Mouse (Mus musculus): ENCODE data around the gene Shkbp1. TPM values are rescaled to one million over a fixed set of nuclear protein-coding genes. Genes with fewer than 3 reads are reported as not detected.

The Shkbp1 gene
- total and polyA plus RNA-seq, 3 experiments, result 23.3 to 62.8 (median 30.8) TPM

DNA sequence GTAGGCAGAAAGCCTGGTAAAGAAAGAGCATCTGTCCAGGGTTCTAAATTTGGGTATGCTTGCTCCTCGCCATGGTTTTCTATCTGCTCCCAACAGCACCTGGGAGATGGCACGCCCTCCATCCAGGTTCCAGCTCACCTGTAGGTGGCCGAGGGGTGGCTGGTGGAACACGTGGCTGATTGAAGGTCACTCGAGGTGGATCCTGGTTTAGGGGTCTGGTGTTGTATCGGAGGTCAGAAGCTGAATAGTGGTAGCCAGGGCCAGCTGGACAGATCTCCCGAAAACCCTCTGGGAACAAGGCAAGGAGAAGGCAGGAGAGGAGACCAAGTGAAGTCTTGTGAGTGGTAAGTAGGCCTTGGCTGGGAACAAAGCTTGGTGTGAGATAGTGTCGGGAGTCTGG, 28.3 kb downstream of the Shkbp1 start:
- in situ Hi-C loops (cut with MboI; ENCODE audit: low pct_ligation_motif_present, low pct_unique_long_range_greater_than_20kb, low sequenced_read_pairs), result no loop called here
- Histone ChIP-seq H3K4me3 (replicated peaks in 1 of 3; ENCODE audit: low read depth in 2 of 3, low read length in 2 of 3, poor library complexity in 1 of 3) (no peak overlapping the region), H3K79me2 (replicated peaks; ENCODE audit: control insufficient read depth, extremely low read depth, insufficient read depth, poor library complexity, severe bottlenecking) (no peaks in the 10 kb centered on the region), H3K9me3 (replicated peaks; ENCODE audit: low read length) (no peaks in the 10 kb centered on the region), H3K4me1 (ENCODE audit: control insufficient read depth in 1 of 2, insufficient read depth in 2 of 2) (peaks cover 4 to 30% of the 10 kb centered on the region in 2 experiments), H3K9ac (ENCODE audit: insufficient read depth, low read depth) (no peak overlapping the region), H3K4me2 (ENCODE audit: insufficient read depth, low read depth, poor library complexity, severe bottlenecking) (no peak overlapping the region), H3K27ac (ENCODE audit: insufficient read depth, low read depth) (no peak overlapping the region), H3K36me3 (replicated peaks in 1 of 2; ENCODE audit: control insufficient read depth in 1 of 2, insufficient read depth in 1 of 2, low read length in 1 of 2) (no peaks in the 10 kb centered on the region), H3K27me3 (replicated peaks) (peaks cover 14% of the 10 kb centered on the region)
- dilution Hi-C loops (cut with MboI; ENCODE audit: extremely low pct_ligation_motif_present, extremely low pct_unique_long_range_greater_than_20kb, low sequenced_read_pairs), result no loop called here
- TF ChIP-seq CTCF (conservative IDR thresholded peaks at IDR 0.05 in 1 of 2, IDR thresholded peaks at IDR 0.05 in 1 of 2; ENCODE audit: low read depth in 2 of 2, low read length in 2 of 2) (no peak), USF1 (IDR thresholded peaks at IDR 0.05; ENCODE audit: low read depth, low read length) (no peak), SIN3A (IDR thresholded peaks at IDR 0.05; ENCODE audit: low read length) (no peak), HCFC1 (IDR thresholded peaks at IDR 0.05; ENCODE audit: low read depth, low read length) (no peak), NELFE (IDR thresholded peaks at IDR 0.05; ENCODE audit: low read depth, low read length) (no peak), UBTF (IDR thresholded peaks at IDR 0.05; ENCODE audit: low read depth, low read length) (no peak), MXI1 (IDR thresholded peaks at IDR 0.05; ENCODE audit: low read depth, low read length) (no peak), ELF1 (IDR thresholded peaks at IDR 0.05; ENCODE audit: low read depth, low read length) (no peak), PAX5 (IDR thresholded peaks at IDR 0.05; ENCODE audit: low read length) (no peak), TBP (conservative IDR thresholded peaks at IDR 0.05; ENCODE audit: low read depth, low read length) (no peak), MYC (IDR thresholded peaks at IDR 0.05; ENCODE audit: low read depth, low read length) (no peak), SMC3 (IDR thresholded peaks at IDR 0.05; ENCODE audit: low read depth, low read length) (no peak)
- DNase-seq (ENCODE audit: extremely low read depth), result no peak

DNA sequence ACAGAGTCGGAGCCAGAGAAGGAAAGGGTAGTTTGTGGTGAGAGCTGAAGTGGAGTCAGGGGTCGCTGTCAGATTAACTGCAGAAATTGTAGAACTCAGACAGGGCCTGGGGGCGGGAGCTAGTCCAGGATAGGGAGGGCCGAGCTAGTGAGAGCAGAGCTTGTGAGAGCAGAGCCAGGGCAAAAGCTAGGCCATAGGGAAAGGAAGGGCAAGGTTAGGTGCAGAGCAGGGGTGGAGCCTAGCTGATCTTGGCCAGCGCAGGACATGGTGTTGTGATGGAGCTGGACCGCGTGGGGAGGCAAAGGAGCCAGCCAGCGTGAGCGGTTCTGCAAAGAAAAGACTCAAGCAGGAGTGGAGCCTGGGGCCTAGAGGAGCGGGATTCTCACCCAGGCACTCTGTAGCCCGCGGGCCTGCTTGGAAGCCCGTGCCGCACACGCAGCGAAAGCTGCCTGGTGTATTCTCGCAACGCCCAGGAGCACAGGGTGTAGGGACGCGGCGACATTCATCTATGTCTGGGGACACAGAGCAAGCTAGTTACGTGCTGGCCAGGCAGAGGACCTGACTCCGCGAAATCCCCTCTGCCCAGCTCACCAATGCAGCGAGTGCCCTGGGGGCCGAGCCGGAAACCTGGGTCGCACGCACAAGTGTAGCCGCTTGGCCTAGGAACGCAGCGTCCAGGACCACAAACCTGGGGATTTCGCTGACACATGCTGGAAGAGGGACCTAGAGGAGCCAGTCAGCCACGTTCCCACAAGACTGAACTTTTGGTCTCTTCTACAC, 29.5 kb downstream of the Shkbp1 start:
- dilution Hi-C loops (cut with MboI; ENCODE audit: extremely low pct_ligation_motif_present, extremely low pct_unique_long_range_greater_than_20kb, low sequenced_read_pairs) (no loop called here), in situ Hi-C loops (cut with MboI; ENCODE audit: low pct_ligation_motif_present, low pct_unique_long_range_greater_than_20kb, low sequenced_read_pairs) (no loop called here)
- no peak for DNase-seq (ENCODE audit: extremely low read depth)
- H3K9ac ChIP-seq (ENCODE audit: insufficient read depth, low read depth), result no peak overlapping the region
- no peak overlapping the region for H3K4me3 ChIP-seq (replicated peaks in 1 of 3; ENCODE audit: low read depth in 2 of 3, low read length in 2 of 3, poor library complexity in 1 of 3)
- no peaks in the 10 kb centered on the region for H3K36me3 ChIP-seq (replicated peaks in 1 of 2; ENCODE audit: control insufficient read depth in 1 of 2, insufficient read depth in 1 of 2, low read length in 1 of 2)
- H3K27me3 ChIP-seq (replicated peaks), result peaks cover 14% of the 10 kb centered on the region
- H3K4me2 ChIP-seq (ENCODE audit: insufficient read depth, low read depth, poor library complexity, severe bottlenecking), result no peak overlapping the region
- H3K27ac ChIP-seq (ENCODE audit: insufficient read depth, low read depth), result no peak overlapping the region
- TF ChIP-seq CHD1 (IDR thresholded peaks at IDR 0.05; ENCODE audit: low read depth, low read length) (no peak), MAFK (IDR thresholded peaks at IDR 0.05; ENCODE audit: insufficient replicate concordance, low read length) (no peak), TBP (conservative IDR thresholded peaks at IDR 0.05; ENCODE audit: low read depth, low read length) (no peak), CTCF (conservative IDR thresholded peaks at IDR 0.05 in 1 of 2, IDR thresholded peaks at IDR 0.05 in 1 of 2; ENCODE audit: low read depth in 2 of 2, low read length in 2 of 2) (no peak), NRF1 (IDR thresholded peaks at IDR 0.05; ENCODE audit: low read depth, low read length) (no peak)
- no peaks in the 10 kb centered on the region for H3K79me2 ChIP-seq (replicated peaks; ENCODE audit: control insufficient read depth, extremely low read depth, insufficient read depth, poor library complexity, severe bottlenecking)
- no peaks in the 10 kb centered on the region for H3K9me3 ChIP-seq (replicated peaks; ENCODE audit: low read length)
- peaks cover 4 to 20% of the 10 kb centered on the region in 2 experiments for H3K4me1 ChIP-seq (ENCODE audit: control insufficient read depth in 1 of 2, insufficient read depth in 2 of 2)

Measured in CH12.LX (cell line).